Mouse (Mus musculus): ENCODE measurements around the gene Vmn1r79.
"Not testable (repeated sequence)": the region's sequence is repeated elsewhere in the genome, so short reads cannot be mapped to it uniquely, and the experiment has no call there.

Gene Vmn1r79

GRCm38 (mm10) chr7:12170979-12171378 is at the start of gene Vmn1r79:
Gene Vmn1r79 (plus strand): TSS chr7:12171279.
- not testable (repeated sequence) for DNase-seq (ENCODE audit: low read depth, low spot score)

- DNase-seq (ENCODE audit: low read depth, low spot score) = no peak
These were observed 21.1 kb upstream of the Vmn1r79 start, which contains the start of gene Vmn1r78 for GRCm38 (mm10) chr7:12149957-12150356. Gene Vmn1r78 (plus strand): TSS chr7:12150257.

GRCm38 (mm10) chr7:12156463-12156862 is 14.6 kb upstream of the Vmn1r79 start:
- DNase-seq (ENCODE audit: low read depth, low spot score) = not testable (repeated sequence)

GRCm38 (mm10) chr7:12172926-12173325 is 1.8 kb downstream of the Vmn1r79 start:
- not testable (repeated sequence) for DNase-seq (ENCODE audit: low read depth, low spot score)

GRCm38 (mm10) chr7:12188986-12189385 is 17.9 kb downstream of the Vmn1r79 start, which contains the start of gene Vmn1r80:
Gene Vmn1r80 (plus strand): TSS chr7:12189286.
- no peak for DNase-seq (ENCODE audit: low read depth, low spot score)

GRCm38 (mm10) chr7:12204141-12204540 is 33.1 kb downstream of the Vmn1r79 start:
- peak; percentile 76 for DNase-seq (ENCODE audit: low read depth, low spot score)

Measured in R1 (cell line).